Mouse (Mus musculus): ENCODE results near the gene Gm5148. TPM values are rescaled to one million over a fixed set of nuclear protein-coding genes. Genes with fewer than 3 reads are reported as not detected.

Gm5148 gene
- polyA plus RNA-seq, 1 experiment from 2014 or later: 5.2 TPM

- no peak overlapping the region for H3K4me3 ChIP-seq
- H3K27ac ChIP-seq: no peak overlapping the region
- no peak overlapping the region for H3K9ac ChIP-seq
- WGBS: 40% methylated on average over 13 of the region's 13 CpGs
- H3K4me2 ChIP-seq: no peak overlapping the region
- peaks cover 10% of the 10 kb centered on the region for H3K9me3 ChIP-seq (replicated peaks)
- H3K36me3 ChIP-seq (ENCODE audit: poor library complexity, severe bottlenecking): no peaks in the 10 kb centered on the region
- ATAC-seq: peak; percentile 77
- peaks cover 22% of the 10 kb centered on the region for H3K4me1 ChIP-seq
- H3K27me3 ChIP-seq: no peaks in the 10 kb centered on the region
These were observed 50.6 kb downstream of the Gm5148 start for GRCm38 (mm10) chr3:37673513-37674261.

- Histone ChIP-seq H3K27ac (no peak overlapping the region), H3K4me3 (no peak overlapping the region), H3K36me3 (ENCODE audit: poor library complexity, severe bottlenecking) (no peaks in the 10 kb centered on the region), H3K4me1 (peaks cover 22% of the 10 kb centered on the region), H3K27me3 (no peaks in the 10 kb centered on the region), H3K9me3 (replicated peaks) (peaks cover 14% of the 10 kb centered on the region), H3K4me2 (no peak overlapping the region), H3K9ac (no peak overlapping the region)
- WGBS: 11% methylated on average over 15 of the region's 15 CpGs
- ATAC-seq: no peak
These were observed 51.8 kb downstream of the Gm5148 start for GRCm38 (mm10) chr3:37672266-37673040.

- Histone ChIP-seq H3K4me1 (peaks cover 30% of the 10 kb centered on the region), H3K9ac (no peak overlapping the region), H3K4me3 (no peak overlapping the region), H3K27ac (no peak overlapping the region), H3K4me2 (no peak overlapping the region), H3K9me3 (replicated peaks) (peaks cover 14% of the 10 kb centered on the region), H3K27me3 (no peaks in the 10 kb centered on the region), H3K36me3 (ENCODE audit: poor library complexity, severe bottlenecking) (no peaks in the 10 kb centered on the region)
- no peak for ATAC-seq
- 98% methylated on average over 20 of the region's 20 CpGs for WGBS
These were observed 55.2 kb downstream of the Gm5148 start for GRCm38 (mm10) chr3:37669100-37669499.

GRCm38 (mm10) chr3:37668652-37669051 lies 55.6 kb downstream of the Gm5148 start:
- H3K4me2 ChIP-seq: no peak overlapping the region
- no peak overlapping the region for H3K4me3 ChIP-seq
- peaks cover 25% of the 10 kb centered on the region for H3K4me1 ChIP-seq
- H3K27me3 ChIP-seq: no peaks in the 10 kb centered on the region
- no peak for ATAC-seq
- H3K9me3 ChIP-seq (replicated peaks): peaks cover 14% of the 10 kb centered on the region
- H3K27ac ChIP-seq: no peak overlapping the region
- H3K36me3 ChIP-seq (ENCODE audit: poor library complexity, severe bottlenecking): no peaks in the 10 kb centered on the region
- no peak overlapping the region for H3K9ac ChIP-seq
- 93% methylated on average over 12 of the region's 12 CpGs for WGBS

- no peak for ATAC-seq
- H3K4me3 ChIP-seq: no peak overlapping the region
- H3K9me3 ChIP-seq (replicated peaks): peaks cover 14% of the 10 kb centered on the region
- H3K27ac ChIP-seq: no peak overlapping the region
- no peaks in the 10 kb centered on the region for H3K27me3 ChIP-seq
- H3K4me2 ChIP-seq: no peak overlapping the region
- H3K36me3 ChIP-seq (ENCODE audit: poor library complexity, severe bottlenecking): no peaks in the 10 kb centered on the region
- WGBS: 42% methylated on average over 7 of the region's 7 CpGs
- peaks cover 17% of the 10 kb centered on the region for H3K4me1 ChIP-seq
- H3K9ac ChIP-seq: no peak overlapping the region
These were observed 56.6 kb downstream of the Gm5148 start for GRCm38 (mm10) chr3:37667736-37668135.

- Histone ChIP-seq H3K4me1 (peaks cover 10% of the 10 kb centered on the region), H3K27me3 (no peaks in the 10 kb centered on the region), H3K4me3 (no peak overlapping the region), H3K36me3 (ENCODE audit: poor library complexity, severe bottlenecking) (no peaks in the 10 kb centered on the region), H3K27ac (no peak overlapping the region), H3K4me2 (no peak overlapping the region), H3K9me3 (replicated peaks) (peaks cover 14% of the 10 kb centered on the region), H3K9ac (no peak overlapping the region)
- ATAC-seq: no peak
- WGBS: 14% methylated on average over 2 of the region's 2 CpGs
These were observed 57.2 kb downstream of the Gm5148 start for GRCm38 (mm10) chr3:37667119-37667467.

GRCm38 (mm10) chr3:37666291-37667118 lies 57.8 kb downstream of the Gm5148 start:
- Histone ChIP-seq H3K36me3 (ENCODE audit: poor library complexity, severe bottlenecking) (no peaks in the 10 kb centered on the region), H3K4me1 (peaks cover 8% of the 10 kb centered on the region), H3K27me3 (no peaks in the 10 kb centered on the region), H3K4me2 (no peak overlapping the region), H3K9me3 (replicated peaks) (peaks cover 14% of the 10 kb centered on the region), H3K4me3 (no peak overlapping the region), H3K9ac (no peak overlapping the region), H3K27ac (peak overlapping the region; percentile 25; the same call in 1 of the 2 replicates)
- peak; percentile 77 for ATAC-seq
- WGBS: 11% methylated on average over 9 of the region's 9 CpGs

Other genes with a start within 250 kb of the Gm5148 start
- gene Spry1, start 84.5 kb downstream of the Gm5148 start, polyA plus RNA-seq (2015; fragmentation: Nextera tagmentation; extraction: Ambion mirVana): 6.1 and 9.8 TPM in 2 replicates

Data from forebrain, embryonic 13.5 days (tissue).